Comparison of ENCODE assay signal across 17 mouse cellular contexts in genomic region chr3:142196142-142196541, GRCm38 (mm10). TPM values are rescaled to one million over a fixed set of nuclear protein-coding genes. Genes with fewer than 3 reads are reported as not detected.
DNase-seq lines count a peak whose midpoint lies in the region; ATAC-seq and TF ChIP-seq lines count a peak whose summit lies in the region.
"Had no signal": no experiment of that assay in that cellular context is flagged by ENCODE, and none has a peak within 500 bp of the region (broad histone marks: within the 10 kb centered on the region; RNA-seq: fewer than 3 reads in every experiment).

No protein-coding gene starts in this region.

- no peak overlapping the region for H3K4me2 ChIP-seq in hindbrain, embryonic 11.5 days (replicated peaks; ENCODE audit: low read depth, low read length)
- H3K4me2 ChIP-seq in liver, embryonic 14.5 days (ENCODE audit: low read depth) = no peak overlapping the region
- no peak overlapping the region for H3K4me2 ChIP-seq in liver, embryonic 12.5 days
- H3K4me2 ChIP-seq in midbrain, embryonic 16.5 days (ENCODE audit: low read length) = no peak overlapping the region
- H3K4me2 ChIP-seq: heart, embryonic 13.5 days; hindbrain, embryonic 12.5 days; lung, embryonic 15.5 days had no signal

- no peaks in the 10 kb centered on the region; the same call in 1 of the 2 replicates for H3K9me3 ChIP-seq in hindbrain, embryonic 11.5 days (ENCODE audit: control insufficient read depth, low read length)
- peaks cover 4% of the 10 kb centered on the region for H3K9me3 ChIP-seq in hindbrain, embryonic 10.5 days
- H3K9me3 ChIP-seq in liver, embryonic 14.5 days (ENCODE audit: control insufficient read depth, low read length) = peaks cover 4% of the 10 kb centered on the region
- H3K9me3 ChIP-seq in liver, embryonic 12.5 days (replicated peaks) = peaks cover 5% of the 10 kb centered on the region
- H3K9me3 ChIP-seq in ES-Bruce4 (replicated peaks; ENCODE audit: control insufficient read depth, insufficient read depth, low read length, poor library complexity, severe bottlenecking) = peaks cover 4% of the 10 kb centered on the region
- H3K9me3 ChIP-seq in midbrain, embryonic 16.5 days (replicated peaks; ENCODE audit: control insufficient read depth, low read length, poor library complexity, severe bottlenecking) = no peaks in the 10 kb centered on the region
- H3K9me3 ChIP-seq: hindbrain, embryonic 12.5 days; lung, embryonic 15.5 days had no signal

- no peak for TF ChIP-seq POLR2A in ES-Bruce4 (IDR thresholded peaks at IDR 0.05; ENCODE audit: insufficient read depth, low read length)
- TF ChIP-seq POLR2A in bone marrow macrophage, adult 2 months (IDR thresholded peaks at IDR 0.05; ENCODE audit: borderline replicate concordance, low read depth, low read length) = no peak

- TF ChIP-seq EP300 in liver, embryonic 14.5 days (IDR thresholded peaks at IDR 0.05; ENCODE audit: low read depth) = no peak
- no peak for TF ChIP-seq EP300 in ES-Bruce4 (IDR thresholded peaks at IDR 0.05; ENCODE audit: insufficient read depth, low read depth, low read length)

- no peaks in the 10 kb centered on the region for H3K27me3 ChIP-seq in hindbrain, embryonic 11.5 days (ENCODE audit: control insufficient read depth, insufficient read depth, low read length)
- H3K27me3 ChIP-seq in hindbrain, embryonic 10.5 days (ENCODE audit: insufficient read depth, poor library complexity, severe bottlenecking) = no peaks in the 10 kb centered on the region
- H3K27me3 ChIP-seq in liver, embryonic 14.5 days (ENCODE audit: control insufficient read depth, insufficient read depth, low read length) = no peaks in the 10 kb centered on the region
- H3K27me3 ChIP-seq in liver, embryonic 12.5 days (replicated peaks) = no peaks in the 10 kb centered on the region
- no peaks in the 10 kb centered on the region for H3K27me3 ChIP-seq in ES-Bruce4 (ENCODE audit: control insufficient read depth, insufficient read depth, low read length, poor library complexity, severe bottlenecking)
- H3K27me3 ChIP-seq in midbrain, embryonic 16.5 days (ENCODE audit: control insufficient read depth, insufficient read depth, low read depth, low read length) = no peaks in the 10 kb centered on the region
- H3K27me3 ChIP-seq: heart, embryonic 13.5 days; hindbrain, embryonic 12.5 days; lung, embryonic 15.5 days had no signal

- no peak overlapping the region for H3K4me3 ChIP-seq in hindbrain, embryonic 11.5 days (ENCODE audit: low read depth, low read length)
- no peak overlapping the region for H3K4me3 ChIP-seq in hindbrain, embryonic 10.5 days
- H3K4me3 ChIP-seq in liver, embryonic 14.5 days (ENCODE audit: insufficient read depth in 1 of 2, low read depth in 2 of 2, low read length in 2 of 2) = no peak overlapping the region
- H3K4me3 ChIP-seq in liver, embryonic 12.5 days = no peak overlapping the region
- no peak overlapping the region for H3K4me3 ChIP-seq in ES-Bruce4 (ENCODE audit: low read depth, low read length)
- H3K4me3 ChIP-seq in bone marrow macrophage, adult 2 months (ENCODE audit: insufficient read depth, low read length) = no peak overlapping the region
- no peak overlapping the region for H3K4me3 ChIP-seq in midbrain, embryonic 16.5 days (ENCODE audit: low read depth, low read length)
- H3K4me3 ChIP-seq: heart, embryonic 13.5 days; hindbrain, embryonic 12.5 days; lung, embryonic 15.5 days had no signal

- WGBS in hindbrain, embryonic 11.5 days = 79% methylated on average over 8 of the region's 8 CpGs
- 85% methylated on average over 8 of the region's 8 CpGs for WGBS in hindbrain, embryonic 10.5 days
- 63% methylated on average over 8 of the region's 8 CpGs for WGBS in liver, embryonic 14.5 days (ENCODE audit: insufficient replicate concordance)
- WGBS in liver, embryonic 12.5 days (ENCODE audit: insufficient replicate concordance) = 73% methylated on average over 8 of the region's 8 CpGs
- WGBS in midbrain, embryonic 16.5 days = 92% methylated on average over 8 of the region's 8 CpGs

- H3K27ac ChIP-seq in hindbrain, embryonic 11.5 days (ENCODE audit: low read depth, low read length) = no peak overlapping the region
- no peak overlapping the region for H3K27ac ChIP-seq in hindbrain, embryonic 10.5 days
- H3K27ac ChIP-seq in liver, embryonic 14.5 days = no peak overlapping the region
- H3K27ac ChIP-seq in liver, embryonic 12.5 days = no peak overlapping the region
- H3K27ac ChIP-seq in ES-Bruce4 (ENCODE audit: insufficient read depth, low read length) = no peak overlapping the region
- H3K27ac ChIP-seq in bone marrow macrophage, adult 2 months (ENCODE audit: insufficient read depth, low read depth, low read length) = no peak overlapping the region
- no peak overlapping the region for H3K27ac ChIP-seq in midbrain, embryonic 16.5 days (ENCODE audit: low read length)
- H3K27ac ChIP-seq: heart, embryonic 13.5 days; hindbrain, embryonic 12.5 days; lung, embryonic 15.5 days had no signal

- intact Hi-C loops in left cerebral cortex, postnatal 14 days (cut with DNase I) = no loop called here

- peak; percentile 13 for DNase-seq in hindbrain, embryonic 11.5 days (ENCODE audit: low spot score)
- no peak for DNase-seq in hindbrain, embryonic 10.5 days (ENCODE audit: low spot score)
- no peak for DNase-seq in liver, embryonic 14.5 days (ENCODE audit: low read depth in 3 of 3, low spot score in 3 of 3)
- no peak for DNase-seq in left cerebral cortex, postnatal 14 days (ENCODE audit: low spot score in 2 of 2)
- DNase-seq: cerebellum, adult 2 months; gastrocnemius, postnatal 14 days; kidney, adult 18-20 months; left cerebral cortex, postnatal 4 days had no signal

- H3K36me3 ChIP-seq in hindbrain, embryonic 11.5 days (ENCODE audit: control insufficient read depth, insufficient read depth, low read length) = no peaks in the 10 kb centered on the region
- H3K36me3 ChIP-seq in hindbrain, embryonic 10.5 days = no peaks in the 10 kb centered on the region
- no peaks in the 10 kb centered on the region for H3K36me3 ChIP-seq in liver, embryonic 14.5 days (replicated peaks; ENCODE audit: control insufficient read depth, insufficient read depth, low read depth)
- H3K36me3 ChIP-seq in liver, embryonic 12.5 days = no peaks in the 10 kb centered on the region
- H3K36me3 ChIP-seq in ES-Bruce4 (ENCODE audit: control insufficient read depth, insufficient read depth, low read length, poor library complexity, severe bottlenecking) = no peaks in the 10 kb centered on the region
- H3K36me3 ChIP-seq in midbrain, embryonic 16.5 days (ENCODE audit: control insufficient read depth, insufficient read depth, low read length) = no peaks in the 10 kb centered on the region
- H3K36me3 ChIP-seq: heart, embryonic 13.5 days; hindbrain, embryonic 12.5 days; lung, embryonic 15.5 days had no signal

- H3K4me1 ChIP-seq in hindbrain, embryonic 11.5 days (replicated peaks; ENCODE audit: control insufficient read depth, insufficient read depth, low read length) = no peaks in the 10 kb centered on the region
- H3K4me1 ChIP-seq in hindbrain, embryonic 10.5 days (replicated peaks) = no peaks in the 10 kb centered on the region
- no peaks in the 10 kb centered on the region for H3K4me1 ChIP-seq in liver, embryonic 14.5 days (replicated peaks; ENCODE audit: control insufficient read depth in 2 of 2, insufficient read depth in 2 of 2, low read length in 1 of 2)
- H3K4me1 ChIP-seq in liver, embryonic 12.5 days = no peaks in the 10 kb centered on the region
- no peaks in the 10 kb centered on the region for H3K4me1 ChIP-seq in ES-Bruce4 (ENCODE audit: control insufficient read depth, insufficient read depth, low read length)
- H3K4me1 ChIP-seq in bone marrow macrophage, adult 2 months (ENCODE audit: control insufficient read depth, insufficient read depth, low read length) = no peaks in the 10 kb centered on the region
- no peaks in the 10 kb centered on the region for H3K4me1 ChIP-seq in midbrain, embryonic 16.5 days (ENCODE audit: control insufficient read depth, insufficient read depth, low read length)
- H3K4me1 ChIP-seq: heart, embryonic 13.5 days; hindbrain, embryonic 12.5 days; lung, embryonic 15.5 days had no signal

- 0 out of 2 replicates have a peak, but pooled peaks have one; percentile 18 for TF ChIP-seq CTCF in liver, embryonic 14.5 days (IDR thresholded peaks at IDR 0.05; ENCODE audit: low read depth)
- TF ChIP-seq CTCF in ES-Bruce4 (IDR thresholded peaks at IDR 0.05; ENCODE audit: low read depth, low read length) = peak; percentile 49
- TF ChIP-seq CTCF in bone marrow macrophage, adult 2 months (IDR thresholded peaks at IDR 0.05; ENCODE audit: low read depth, low read length) = peak; percentile 44

- H3K9ac ChIP-seq in hindbrain, embryonic 11.5 days (ENCODE audit: low read depth, low read length) = no peak overlapping the region
- no peak overlapping the region for H3K9ac ChIP-seq in liver, embryonic 14.5 days (replicated peaks)
- H3K9ac ChIP-seq in liver, embryonic 12.5 days = no peak overlapping the region
- H3K9ac ChIP-seq in ES-Bruce4 (ENCODE audit: low read depth, poor library complexity, severe bottlenecking) = no peak overlapping the region
- no peak overlapping the region for H3K9ac ChIP-seq in midbrain, embryonic 16.5 days (ENCODE audit: low read depth, low read length)
- H3K9ac ChIP-seq: heart, embryonic 13.5 days; hindbrain, embryonic 12.5 days; lung, embryonic 15.5 days had no signal

- no peak for ATAC-seq in hindbrain, embryonic 11.5 days (ENCODE audit: low FRiP score)
- ATAC-seq in liver, embryonic 14.5 days (ENCODE audit: insufficient read depth) = no peak
- no peak for ATAC-seq in liver, embryonic 12.5 days
- ATAC-seq in midbrain, embryonic 16.5 days = no peak
- ATAC-seq: forebrain, embryonic 16.5 days had no signal

RNA-seq across cellular contexts. Expression of gene Bmpr1b, which starts 26.9 kb away (rescaled TPM):
- polyA plus RNA-seq in hindbrain, embryonic 11.5 days (2014; fragmentation: Nextera tagmentation; extraction: Ambion mirVana) = 11.0 and 14.4 TPM in 2 replicates
- polyA plus RNA-seq in hindbrain, embryonic 10.5 days (2016; fragmentation: Nextera tagmentation; extraction: Ambion mirVana) = 9.9 and 11.6 TPM in 2 replicates
- polyA plus RNA-seq in liver, embryonic 14.5 days (2012; rRNA removed) = 0.03 TPM in 2 replicates
- polyA plus RNA-seq in liver, embryonic 14.5 days (2014; fragmentation: Nextera tagmentation; extraction: Ambion mirVana) = 0.05 and 0.09 TPM in 2 replicates
- 0.43 and 0.45 TPM in 2 replicates for polyA plus RNA-seq in liver, embryonic 12.5 days (2016; fragmentation: Nextera tagmentation; extraction: Ambion mirVana)
- 0.25 and 0.47 TPM in 2 replicates for polyA plus RNA-seq in ES-Bruce4 (2011; ENCODE audit: insufficient read depth, insufficient read length, low read depth, missing spikeins)
- not detected in 2 replicates for polyA plus RNA-seq in bone marrow macrophage, adult 2 months (2012; ENCODE audit: insufficient read depth, insufficient read length, missing spikeins)
- 2.1 and 3.6 TPM in 2 replicates for polyA plus RNA-seq in midbrain, embryonic 16.5 days (2015; fragmentation: Nextera tagmentation; extraction: Ambion mirVana)
- 10 to 100 TPM; 14.3 to 16.4 TPM for total RNA-seq in left cerebral cortex, postnatal 14 days (2021)
- total RNA-seq: megakaryocyte-erythroid progenitor cell, adult 5-6 weeks had no signal
